Mouse (Mus musculus) c-Kit-positive CD71-negative TER-119-negative erythroid progenitor cells, embryonic 14.5 days (primary cell): ENCODE measurements around the gene Cenpi.
A peak's percentile ranks its signal among the peaks of the same experiment; 100 is the strongest.

Source experiments
- DNase-seq: peaks from one replicate; pipeline ENCODE4 v3.0.0-alpha.2; 2013; ENCODE audit warnings: low read depth

The Cenpi gene

DNA sequence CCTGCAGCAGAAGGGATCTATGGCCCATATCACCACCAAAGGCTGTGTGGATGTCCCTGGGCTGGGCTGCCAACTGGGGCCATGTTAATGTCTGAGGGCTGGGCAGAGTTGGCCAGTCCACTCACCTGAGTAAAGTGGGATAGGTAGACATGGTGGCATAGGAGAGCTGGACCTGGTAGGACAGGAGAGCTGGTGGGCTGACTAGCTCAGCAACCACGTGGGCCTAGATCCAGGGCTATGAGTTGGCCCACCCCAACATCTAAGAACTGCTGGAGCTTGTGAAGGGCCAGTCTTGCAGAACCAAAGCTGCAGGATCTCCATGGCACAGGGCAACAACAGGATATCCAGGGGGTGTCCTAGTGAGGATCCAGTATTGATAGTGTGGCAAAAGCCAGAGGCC lies 57.5 kb downstream of the Cenpi start:
- no peak for DNase-seq

DNA sequence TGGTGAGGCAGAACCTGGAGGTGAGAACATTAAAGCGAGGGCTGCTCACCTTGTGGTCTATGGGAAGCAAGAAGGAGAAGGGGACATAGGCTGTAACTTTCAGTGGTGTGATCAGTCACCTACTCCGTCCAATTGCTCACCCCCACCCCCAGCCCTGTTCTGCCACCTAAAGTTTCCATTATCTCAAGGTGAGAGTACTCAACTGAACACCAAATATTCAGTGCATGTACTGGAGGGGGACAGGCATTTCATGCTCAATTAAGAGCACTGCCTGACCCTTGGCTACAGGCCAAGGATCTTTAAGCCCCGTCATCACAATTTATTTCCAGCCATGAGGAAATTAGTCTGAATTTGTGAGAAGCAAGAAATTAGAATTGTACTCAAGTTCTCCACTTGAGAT lies 58.7 kb downstream of the Cenpi start:
- no peak for DNase-seq

GRCm38 (mm10) chrX:134371279-134371678 lies 63.4 kb downstream of the Cenpi start:
- DNase-seq: peak; percentile 8

DNA sequence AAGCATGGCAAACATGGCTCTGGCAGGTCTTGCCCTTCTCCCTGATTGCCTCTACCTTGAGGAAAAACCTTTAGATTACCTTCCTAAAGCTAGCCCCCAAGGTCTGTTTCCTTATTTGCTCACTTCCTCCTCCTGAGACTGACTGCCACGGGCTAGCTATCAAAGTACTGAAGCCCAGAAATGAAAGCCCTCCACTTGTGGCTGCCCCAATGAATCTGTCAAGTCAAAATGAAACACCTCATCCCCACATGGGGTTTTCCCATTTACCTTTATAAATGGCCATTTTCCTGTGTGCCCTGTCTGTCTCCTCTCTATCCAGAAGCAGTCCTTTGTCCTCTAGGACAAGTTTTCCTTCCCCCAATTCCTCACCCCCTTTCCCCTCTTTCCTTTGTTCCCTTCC lies 66.3 kb downstream of the Cenpi start:
- DNase-seq: no peak

DNA sequence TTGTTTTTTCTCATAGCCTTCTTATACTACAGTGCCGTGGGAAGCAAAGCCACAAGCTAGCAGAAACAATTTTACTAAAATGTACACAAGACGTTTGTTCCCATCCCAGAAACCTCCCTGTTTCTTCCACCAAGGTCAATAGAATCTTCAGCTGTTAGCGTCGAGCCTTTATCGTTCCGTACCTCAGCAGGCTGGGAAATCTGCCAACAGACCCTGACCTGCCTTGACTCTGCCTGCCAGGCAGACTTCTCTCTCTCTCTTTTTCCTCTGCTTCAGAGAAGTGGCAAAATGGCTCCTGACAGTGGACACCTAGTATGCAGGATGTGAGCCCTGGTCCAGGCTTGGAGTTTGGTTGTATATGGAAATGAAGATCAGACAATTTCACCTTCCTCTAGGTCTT lies 77.0 kb downstream of the Cenpi start:
- DNase-seq: no peak

- DNase-seq: no peak
These were observed 91.1 kb downstream of the Cenpi start for GRCm38 (mm10) chrX:134398972-134399371.

DNA sequence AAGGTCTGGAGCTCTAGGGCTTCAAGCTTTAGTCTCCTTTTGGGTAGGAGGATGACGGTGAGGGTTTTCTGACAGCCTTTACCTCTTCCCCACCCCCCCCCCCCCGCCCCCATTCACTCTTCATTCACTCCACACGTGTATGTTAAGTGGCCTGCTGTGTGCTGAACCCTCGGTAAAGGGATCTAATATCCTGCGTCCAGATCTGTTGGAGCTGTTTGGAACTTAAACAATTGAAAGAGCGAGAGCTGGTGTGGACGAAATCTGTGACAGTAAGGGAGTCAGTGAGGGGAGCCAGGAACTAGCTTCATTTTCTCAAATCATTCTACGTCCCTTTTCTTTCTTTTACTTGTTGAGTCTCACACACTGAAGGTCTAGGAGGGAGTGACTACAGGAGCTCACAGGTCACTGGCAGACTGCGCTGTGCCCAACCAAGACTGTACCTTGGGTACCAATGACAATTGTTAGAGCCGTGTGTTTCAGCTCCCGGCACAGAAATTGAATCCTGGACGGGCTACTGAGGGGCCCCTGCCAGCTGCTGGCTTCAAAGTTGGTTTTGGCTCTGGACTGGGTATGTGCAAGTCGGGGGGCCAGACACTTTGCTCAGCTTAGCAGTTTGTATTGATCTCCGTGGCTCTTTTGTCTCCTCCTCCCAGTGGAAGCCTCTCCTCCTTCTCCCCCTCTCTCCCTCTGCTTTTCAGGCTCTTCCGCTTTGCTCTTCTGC lies 96.1 kb downstream of the Cenpi start, which contains the start of gene Drp2:
TSS of gene Drp2 (plus strand) at position 689 of the 721 bp plus-strand sequence.
- no peak for DNase-seq

DNA sequence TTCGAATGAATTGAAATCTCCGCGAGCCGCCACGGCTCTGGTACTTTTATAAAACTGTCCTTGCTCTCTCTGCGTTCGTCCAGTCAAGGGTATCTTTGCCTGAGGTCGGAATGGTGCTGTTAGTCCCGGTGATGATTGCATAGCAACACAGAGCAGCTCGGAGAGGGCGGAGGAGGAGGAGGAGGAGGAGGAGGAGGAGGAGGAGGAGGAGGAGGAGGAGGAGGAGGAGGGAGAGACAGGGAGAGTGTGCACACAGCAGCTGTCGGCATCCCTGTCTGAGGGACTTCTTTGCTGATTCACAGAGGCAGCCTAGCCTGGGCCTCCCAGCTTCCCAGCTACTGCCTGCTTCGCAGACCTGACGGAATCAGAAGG lies 96.7 kb downstream of the Cenpi start:
- DNase-seq: no peak

DNA sequence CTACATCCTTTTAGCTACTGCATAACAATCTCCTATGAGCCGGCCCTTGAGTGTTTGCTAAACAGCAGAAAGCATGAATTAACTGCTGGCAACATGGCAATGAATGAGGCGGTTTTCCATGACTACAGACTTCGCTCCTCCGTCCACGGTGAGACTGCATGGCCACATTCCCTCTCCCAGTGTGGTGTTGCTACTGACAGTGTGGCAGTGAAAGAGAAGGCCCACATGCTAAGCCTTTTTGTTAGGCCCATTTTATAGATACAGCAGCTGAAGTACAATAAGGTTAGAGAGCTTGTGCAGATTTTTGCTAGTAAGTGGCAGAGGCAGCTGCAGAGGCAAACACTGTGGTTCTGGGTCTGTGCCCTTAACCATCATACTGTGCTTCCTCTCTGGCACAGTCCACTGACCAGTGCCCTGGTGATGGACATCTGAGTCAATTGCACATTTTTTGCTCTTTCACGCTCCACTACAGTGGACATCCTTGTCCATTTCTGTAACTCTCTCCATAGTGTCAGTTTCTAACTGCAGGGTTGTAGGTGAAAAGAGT lies 101.5 kb downstream of the Cenpi start:
- DNase-seq: no peak

DNA sequence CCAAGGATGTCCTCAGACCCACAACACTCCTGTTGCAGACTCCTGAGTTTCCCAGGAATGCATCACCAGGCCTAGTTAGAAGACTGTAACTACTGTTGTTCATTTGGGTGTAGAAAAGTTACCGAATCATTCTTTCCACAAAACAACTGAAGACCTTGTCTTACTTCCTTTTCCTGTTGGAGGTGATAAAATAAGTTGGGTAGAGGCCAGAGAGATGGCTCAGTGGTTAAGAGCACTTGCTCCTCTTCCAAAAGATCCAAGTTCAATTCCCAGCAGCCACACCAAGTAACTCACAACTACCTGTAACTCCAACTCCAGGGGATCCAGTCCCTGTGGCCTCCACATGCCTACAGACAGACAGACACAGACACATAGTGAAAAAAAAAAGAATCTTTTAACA lies 104.2 kb downstream of the Cenpi start:
- DNase-seq: no peak
